Mouse (Mus musculus): ENCODE data around the gene Tmcc3. TPM values are rescaled to one million over a fixed set of nuclear protein-coding genes. Genes with fewer than 3 reads are reported as not detected.
A peak's percentile ranks its signal among the peaks of the same experiment; 100 is the strongest.

Tmcc3 gene
- polyA plus RNA-seq, 1 experiment: 20.7 TPM

DNA sequence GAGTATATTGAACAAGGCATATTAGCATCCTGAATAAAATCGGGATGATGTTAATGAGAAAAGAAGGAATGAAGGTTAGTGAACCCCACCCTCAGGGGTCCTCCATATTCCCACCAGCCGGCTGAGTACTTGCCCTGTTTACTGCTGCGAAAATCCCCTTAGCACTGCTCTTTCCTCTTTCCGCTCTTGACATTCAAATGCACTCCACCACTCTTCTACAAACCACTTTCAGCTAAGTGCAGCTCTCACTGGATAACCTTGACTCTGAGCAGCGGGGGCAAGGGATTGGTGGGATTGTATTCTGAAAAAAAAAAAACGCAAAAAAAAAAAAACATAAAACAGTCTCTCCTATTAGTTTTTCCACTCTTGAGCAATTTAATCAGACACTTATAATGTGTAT lies 118.8 kb downstream of the Tmcc3 start:
- Histone ChIP-seq H3K27ac (ENCODE audit: control insufficient read depth, insufficient read depth, low read length) (no peak overlapping the region), H3K27me3 (ENCODE audit: control insufficient read depth, insufficient read depth, low read length) (no peaks in the 10 kb centered on the region), H3K36me3 (ENCODE audit: control insufficient read depth, insufficient read depth, low read length) (no peaks in the 10 kb centered on the region), H3K4me1 (replicated peaks; ENCODE audit: control insufficient read depth, insufficient read depth, low read length) (peaks cover 14% of the 10 kb centered on the region), H3K4me3 (ENCODE audit: control insufficient read depth, insufficient read depth, low read length) (no peak overlapping the region)
- 90% methylated on average over 6 of the region's 6 CpGs for WGBS
- DNase-seq: no peak
- TF ChIP-seq CTCF (IDR thresholded peaks at IDR 0.05; ENCODE audit: borderline replicate concordance, control insufficient read depth, extremely low read depth, insufficient read depth, low read length, poor library complexity) (no peak), POLR2A (IDR thresholded peaks at IDR 0.05; ENCODE audit: control insufficient read depth, extremely low read depth, insufficient read depth, low read length, poor library complexity) (no peak)

DNA sequence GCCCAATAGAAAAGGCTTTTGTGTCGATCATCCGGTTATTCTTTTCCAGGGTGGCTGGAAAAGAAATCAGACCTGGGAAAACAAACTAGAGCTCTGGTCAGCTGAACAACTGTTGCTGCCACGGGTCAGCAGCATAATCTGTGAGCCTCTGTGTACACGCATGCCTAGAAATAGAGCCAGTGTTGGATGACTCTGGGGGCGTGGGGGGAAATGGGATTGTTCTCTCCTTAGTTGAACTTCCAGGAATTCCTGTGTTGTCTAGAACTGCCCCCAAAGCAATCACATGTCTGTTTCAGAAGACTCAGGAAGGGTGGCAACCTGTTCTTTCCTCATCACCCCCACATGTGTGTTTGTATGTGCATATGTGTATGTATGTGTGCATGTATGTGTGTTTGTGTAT lies 121.2 kb downstream of the Tmcc3 start:
- WGBS: 89% methylated on average over 5 of the region's 5 CpGs
- no peaks in the 10 kb centered on the region; the same call in 1 of the 2 replicates for H3K4me1 ChIP-seq (replicated peaks; ENCODE audit: control insufficient read depth, insufficient read depth, low read length)
- H3K27me3 ChIP-seq (ENCODE audit: control insufficient read depth, insufficient read depth, low read length): no peaks in the 10 kb centered on the region
- no peaks in the 10 kb centered on the region for H3K36me3 ChIP-seq (ENCODE audit: control insufficient read depth, insufficient read depth, low read length)
- no peak overlapping the region for H3K4me3 ChIP-seq (ENCODE audit: control insufficient read depth, insufficient read depth, low read length)
- no peak overlapping the region for H3K27ac ChIP-seq (ENCODE audit: control insufficient read depth, insufficient read depth, low read length)
- DNase-seq: no peak
- TF ChIP-seq POLR2A (IDR thresholded peaks at IDR 0.05; ENCODE audit: control insufficient read depth, extremely low read depth, insufficient read depth, low read length, poor library complexity): no peak
- no peak for TF ChIP-seq CTCF (IDR thresholded peaks at IDR 0.05; ENCODE audit: borderline replicate concordance, control insufficient read depth, extremely low read depth, insufficient read depth, low read length, poor library complexity)

DNA sequence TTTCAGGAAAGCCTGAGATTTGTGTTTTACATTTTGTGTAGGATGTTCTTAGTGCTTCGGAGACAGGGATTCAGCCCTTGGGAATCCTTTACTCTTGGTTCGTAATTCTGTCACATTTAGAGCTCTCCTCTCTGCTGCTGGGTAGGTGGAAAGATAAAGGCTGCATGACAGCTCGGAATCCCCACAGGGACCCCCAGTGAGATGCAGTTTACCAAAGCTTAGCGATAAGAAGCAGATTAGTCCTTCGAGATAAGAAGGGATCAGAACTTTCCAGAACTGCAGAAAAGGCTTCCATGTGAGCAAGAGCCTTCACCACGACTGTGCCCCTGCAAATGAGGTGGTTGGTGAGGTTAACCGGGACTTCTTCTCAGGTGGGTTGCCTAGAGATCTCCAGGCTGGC lies 122.2 kb downstream of the Tmcc3 start:
- no peak for DNase-seq
- TF ChIP-seq POLR2A (IDR thresholded peaks at IDR 0.05; ENCODE audit: control insufficient read depth, extremely low read depth, insufficient read depth, low read length, poor library complexity) (no peak), CTCF (IDR thresholded peaks at IDR 0.05; ENCODE audit: borderline replicate concordance, control insufficient read depth, extremely low read depth, insufficient read depth, low read length, poor library complexity) (no peak)
- no peak overlapping the region for H3K4me3 ChIP-seq (ENCODE audit: control insufficient read depth, insufficient read depth, low read length)
- no peaks in the 10 kb centered on the region for H3K36me3 ChIP-seq (ENCODE audit: control insufficient read depth, insufficient read depth, low read length)
- 0 out of 2 replicates have a peak overlapping the region, but pooled peaks have one; percentile 14 for H3K27ac ChIP-seq (ENCODE audit: control insufficient read depth, insufficient read depth, low read length)
- no peaks in the 10 kb centered on the region for H3K27me3 ChIP-seq (ENCODE audit: control insufficient read depth, insufficient read depth, low read length)
- no peaks in the 10 kb centered on the region; the same call in 1 of the 2 replicates for H3K4me1 ChIP-seq (replicated peaks; ENCODE audit: control insufficient read depth, insufficient read depth, low read length)
- 75% methylated on average over 7 of the region's 7 CpGs for WGBS

DNA sequence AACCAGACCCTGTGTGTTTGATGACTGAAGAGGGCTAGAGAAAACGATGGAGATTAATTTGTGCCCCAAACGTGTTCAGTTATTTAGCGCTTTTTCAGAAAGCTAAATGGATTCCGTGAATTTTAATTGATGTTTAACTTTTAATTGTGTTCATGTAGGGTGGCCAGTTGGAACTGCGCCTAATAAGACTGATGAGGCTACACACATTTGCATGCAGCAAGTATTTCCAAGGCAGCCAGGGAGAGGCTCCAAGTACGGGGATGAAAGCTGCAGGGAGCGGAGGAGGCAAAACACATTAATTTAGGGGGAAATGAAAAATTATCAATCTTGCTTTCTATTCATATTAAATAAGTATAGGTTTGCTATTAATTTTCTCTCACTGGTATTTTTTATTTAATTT lies 131.0 kb downstream of the Tmcc3 start:
- DNase-seq: no peak
- Histone ChIP-seq H3K36me3 (ENCODE audit: control insufficient read depth, insufficient read depth, low read length) (no peaks in the 10 kb centered on the region), H3K4me1 (replicated peaks; ENCODE audit: control insufficient read depth, insufficient read depth, low read length) (no peaks in the 10 kb centered on the region), H3K27ac (ENCODE audit: control insufficient read depth, insufficient read depth, low read length) (no peak overlapping the region), H3K27me3 (ENCODE audit: control insufficient read depth, insufficient read depth, low read length) (no peaks in the 10 kb centered on the region), H3K4me3 (ENCODE audit: control insufficient read depth, insufficient read depth, low read length) (no peak overlapping the region)
- TF ChIP-seq POLR2A (IDR thresholded peaks at IDR 0.05; ENCODE audit: control insufficient read depth, extremely low read depth, insufficient read depth, low read length, poor library complexity) (no peak), CTCF (IDR thresholded peaks at IDR 0.05; ENCODE audit: borderline replicate concordance, control insufficient read depth, extremely low read depth, insufficient read depth, low read length, poor library complexity) (no peak)
- WGBS: 96% methylated on average over 7 of the region's 7 CpGs

DNA sequence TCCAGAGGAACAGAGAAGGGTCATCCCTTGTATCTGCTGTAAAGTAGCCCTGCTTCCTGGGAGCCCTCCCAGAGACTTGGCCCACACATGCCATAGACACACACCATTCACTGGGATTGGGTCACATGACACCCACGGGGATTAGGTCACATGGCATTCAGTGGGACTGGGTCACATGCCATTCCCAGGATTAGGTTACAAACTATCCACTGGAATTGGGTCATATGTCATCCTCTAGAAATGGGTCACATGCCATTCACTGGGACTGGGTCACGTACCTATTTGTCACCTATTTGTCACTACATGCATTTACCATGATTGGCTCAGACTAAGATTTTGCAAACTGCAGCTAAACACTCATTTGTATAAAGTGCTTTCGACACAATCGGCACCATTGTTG lies 131.7 kb downstream of the Tmcc3 start:
- WGBS: 96% methylated on average over 4 of the region's 4 CpGs
- H3K4me3 ChIP-seq (ENCODE audit: control insufficient read depth, insufficient read depth, low read length): no peak overlapping the region

DNA sequence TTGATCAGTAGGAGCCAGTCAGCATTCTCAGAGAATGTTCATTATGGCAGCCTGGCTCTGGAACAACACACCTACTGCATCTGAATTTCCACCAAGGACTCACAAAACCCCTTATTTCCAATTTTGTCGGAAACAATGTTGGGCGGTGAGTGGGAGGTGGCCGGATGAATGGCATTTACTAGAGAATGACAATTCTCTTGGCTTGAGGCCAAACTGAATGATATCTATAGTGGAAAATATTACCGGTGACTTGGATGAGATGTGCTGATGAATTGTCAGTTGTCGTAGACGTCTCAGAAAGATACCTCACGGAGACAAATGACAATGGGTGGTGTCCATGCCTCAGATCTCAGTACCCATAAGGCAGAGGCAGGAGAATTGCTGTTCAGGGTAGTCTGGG lies 133.4 kb downstream of the Tmcc3 start:
- DNase-seq: no peak
- no peak overlapping the region for H3K27ac ChIP-seq (ENCODE audit: control insufficient read depth, insufficient read depth, low read length)
- H3K27me3 ChIP-seq (ENCODE audit: control insufficient read depth, insufficient read depth, low read length): no peaks in the 10 kb centered on the region
- TF ChIP-seq POLR2A (IDR thresholded peaks at IDR 0.05; ENCODE audit: control insufficient read depth, extremely low read depth, insufficient read depth, low read length, poor library complexity): no peak
- TF ChIP-seq CTCF (IDR thresholded peaks at IDR 0.05; ENCODE audit: borderline replicate concordance, control insufficient read depth, extremely low read depth, insufficient read depth, low read length, poor library complexity): no peak
- 95% methylated on average over 7 of the region's 7 CpGs for WGBS
- H3K36me3 ChIP-seq (ENCODE audit: control insufficient read depth, insufficient read depth, low read length): no peaks in the 10 kb centered on the region
- H3K4me3 ChIP-seq (ENCODE audit: control insufficient read depth, insufficient read depth, low read length): no peak overlapping the region
- H3K4me1 ChIP-seq (replicated peaks; ENCODE audit: control insufficient read depth, insufficient read depth, low read length): no peaks in the 10 kb centered on the region

More for the DNA sequence above, 131.7 kb downstream of the Tmcc3 start:
- TF ChIP-seq CTCF (IDR thresholded peaks at IDR 0.05; ENCODE audit: borderline replicate concordance, control insufficient read depth, extremely low read depth, insufficient read depth, low read length, poor library complexity): no peak
- no peak for TF ChIP-seq POLR2A (IDR thresholded peaks at IDR 0.05; ENCODE audit: control insufficient read depth, extremely low read depth, insufficient read depth, low read length, poor library complexity)
- Histone ChIP-seq H3K36me3 (ENCODE audit: control insufficient read depth, insufficient read depth, low read length) (no peaks in the 10 kb centered on the region), H3K27me3 (ENCODE audit: control insufficient read depth, insufficient read depth, low read length) (no peaks in the 10 kb centered on the region), H3K27ac (ENCODE audit: control insufficient read depth, insufficient read depth, low read length) (no peak overlapping the region), H3K4me1 (replicated peaks; ENCODE audit: control insufficient read depth, insufficient read depth, low read length) (no peaks in the 10 kb centered on the region)
- DNase-seq: no peak

DNA sequence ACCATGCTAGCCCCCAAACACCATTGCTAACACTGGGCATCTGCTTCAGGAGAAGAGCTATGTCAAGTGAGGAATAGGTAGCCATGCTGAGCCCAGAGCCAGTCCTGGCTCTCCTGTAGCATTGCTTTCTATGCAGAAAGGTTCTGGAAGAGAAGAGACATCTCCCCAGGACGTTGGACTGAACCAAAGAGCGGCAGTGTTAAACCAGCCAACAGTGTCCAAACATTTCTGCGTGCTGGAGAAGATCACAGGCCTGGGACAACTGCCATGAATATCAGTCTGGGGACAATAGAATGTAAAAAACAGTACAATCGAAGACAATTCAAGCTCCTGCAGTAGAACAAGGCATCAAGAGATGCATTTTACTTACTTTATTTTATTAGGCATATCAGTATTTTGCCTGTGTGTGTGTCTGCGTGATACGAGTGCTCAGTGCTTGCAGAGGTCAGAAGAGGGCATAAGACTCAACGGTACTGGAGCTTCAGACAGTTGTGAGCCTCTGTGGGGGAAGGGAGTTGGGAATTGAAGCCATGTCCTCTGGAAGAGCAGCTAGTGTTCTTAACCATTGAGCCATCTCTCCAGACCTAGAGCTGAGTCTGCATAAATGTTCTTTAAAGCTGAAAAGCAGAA lies 134.7 kb downstream of the Tmcc3 start:
- Histone ChIP-seq H3K36me3 (ENCODE audit: control insufficient read depth, insufficient read depth, low read length) (no peaks in the 10 kb centered on the region), H3K4me3 (ENCODE audit: control insufficient read depth, insufficient read depth, low read length) (no peak overlapping the region), H3K27ac (ENCODE audit: control insufficient read depth, insufficient read depth, low read length) (no peak overlapping the region), H3K4me1 (replicated peaks; ENCODE audit: control insufficient read depth, insufficient read depth, low read length) (no peaks in the 10 kb centered on the region), H3K27me3 (ENCODE audit: control insufficient read depth, insufficient read depth, low read length) (no peaks in the 10 kb centered on the region)
- WGBS: 90% methylated on average over 7 of the region's 7 CpGs
- TF ChIP-seq POLR2A (IDR thresholded peaks at IDR 0.05; ENCODE audit: control insufficient read depth, extremely low read depth, insufficient read depth, low read length, poor library complexity): no peak
- no peak for TF ChIP-seq CTCF (IDR thresholded peaks at IDR 0.05; ENCODE audit: borderline replicate concordance, control insufficient read depth, extremely low read depth, insufficient read depth, low read length, poor library complexity)
- no peak for DNase-seq

Measured in thymus, adult 2 months (tissue).